Mouse (Mus musculus) limb, embryonic 14.5 days (tissue): ENCODE measurements at regions not wholly inside any gene's neighbourhood (a gene's known extent, or its start where the extent isn't known, plus 50 kb on each side); places are given as distances from the start of the nearest gene placed in this dataset.
A peak's percentile ranks its signal among the peaks of the same experiment; 100 is the strongest.

ENCODE experiments used
- ATAC-seq: fragments of 200-750 bp; cut with Nextera tagmentation; 2 replicates; pipeline ENCODE4 v1.8.0; 2017; ENCODE audit warnings: low read depth, moderate number of reproducible peaks, moderate TSS enrichment; ENCODE audit not compliant: low FRiP score
- DNase-seq: peaks from one replicate; pipeline ENCODE4 v3.0.0-alpha.2; 2015; ENCODE audit warnings: low spot score
- H3K27ac ChIP-seq: fragments of 300-500 bp; sonication (generic); replicated peaks from 2 replicates; pipeline ENCODE4 v1.5.1; 2014; ENCODE audit warnings: low read depth, mild to moderate bottlenecking, low read length, moderate library complexity, mixed read lengths
- H3K27me3 ChIP-seq: fragments of 300-500 bp; sonication (generic); 2 replicates; pipeline ENCODE4 v1.6.1; 2014; ENCODE audit warnings: low read length, mixed read lengths; ENCODE audit not compliant: control insufficient read depth, insufficient read depth
- H3K36me3 ChIP-seq: fragments of 300-500 bp; sonication (generic); 2 replicates; pipeline ENCODE4 v1.6.1; 2014; ENCODE audit warnings: mild to moderate bottlenecking, low read length, moderate library complexity, mixed read lengths; ENCODE audit not compliant: control insufficient read depth, insufficient read depth
- H3K4me1 ChIP-seq: fragments of 300-500 bp; sonication (generic); 2 replicates; pipeline ENCODE4 v1.6.1; 2014; ENCODE audit warnings: antibody characterized with exemption, low read length, mixed read lengths; ENCODE audit not compliant: control insufficient read depth, insufficient read depth
- H3K4me2 ChIP-seq: fragments of 300-500 bp; sonication (generic); replicated peaks from 2 replicates; pipeline ENCODE4 v1.6.1; 2014; ENCODE audit warnings: low read depth, mild to moderate bottlenecking, low read length, moderate library complexity; ENCODE audit not compliant: severe bottlenecking
- H3K4me3 ChIP-seq: fragments of 300-500 bp; sonication (generic); replicated peaks from 2 replicates; pipeline ENCODE4 v1.5.1; 2014; ENCODE audit warnings: low read length
- H3K9ac ChIP-seq: fragments of 300-500 bp; sonication (generic); 2 replicates; pipeline ENCODE4 v1.6.1; 2014; ENCODE audit warnings: mild to moderate bottlenecking, low read depth, low read length, moderate library complexity; ENCODE audit not compliant: severe bottlenecking
- H3K9me3 ChIP-seq: fragments of 300-500 bp; sonication (generic); 2 replicates; pipeline ENCODE4 v1.6.1; 2016; ENCODE audit warnings: low read length; ENCODE audit not compliant: control insufficient read depth
- POLR2A ChIP-seq: fragments of 200-500 bp; IDR thresholded peaks from 2 replicates; pipeline ENCODE4 v1.8.0; 2012; ENCODE audit warnings: inconsistent platforms, mild to moderate bottlenecking, moderate library complexity, borderline replicate concordance; ENCODE audit not compliant: insufficient read depth, insufficient read length; ENCODE audit errors: extremely low read depth
- WGBS: fragments of 180-500 bp; shearing (Covaris S2); extraction: QIAGEN DNeasy Blood & Tissue Kit; methylation state at CpG from one replicate; pipeline ENCODE4 v1.1.7; 2014; 5-methylcytosine and 5-hydroxymethylcytosine counted together

- no peak overlapping the region for H3K27ac ChIP-seq
- no peaks in the 10 kb centered on the region for H3K36me3 ChIP-seq
- no peaks in the 10 kb centered on the region for H3K9me3 ChIP-seq
- H3K27me3 ChIP-seq, result no peaks in the 10 kb centered on the region
- H3K9ac ChIP-seq, result no peak overlapping the region
- 85% methylated on average over 5 of the region's 5 CpGs for WGBS
- no peak for TF ChIP-seq POLR2A
- DNase-seq (peak; percentile 14), ATAC-seq (no peak)
- no peaks in the 10 kb centered on the region for H3K4me1 ChIP-seq
- no peak overlapping the region for H3K4me2 ChIP-seq
- no peak overlapping the region for H3K4me3 ChIP-seq
These were observed 239.8 kb upstream of the G2e3 start for GRCm38 (mm10) chr12:51108044-51108443.

- Histone ChIP-seq H3K27me3 (no peaks in the 10 kb centered on the region), H3K27ac (no peak overlapping the region), H3K4me1 (no peaks in the 10 kb centered on the region), H3K4me2 (no peak overlapping the region), H3K4me3 (no peak overlapping the region), H3K9me3 (no peaks in the 10 kb centered on the region), H3K9ac (no peak overlapping the region), H3K36me3 (no peaks in the 10 kb centered on the region)
- ATAC-seq (no peak), DNase-seq (no peak)
- WGBS, result 83% methylated on average over 4 of the region's 4 CpGs
- no peak for TF ChIP-seq POLR2A
These were observed 244.3 kb upstream of the G2e3 start for GRCm38 (mm10) chr12:51103541-51104042.

GRCm38 (mm10) chr12:51101636-51102035, 246.2 kb upstream of the G2e3 start:
- WGBS, result 75% methylated on average over 6 of the region's 6 CpGs
- H3K4me3 ChIP-seq, result no peak overlapping the region
- ATAC-seq, result no peak

GRCm38 (mm10) chr12:51100868-51101267, 247.0 kb upstream of the G2e3 start:
- DNase-seq, result no peak
- WGBS, result 74% methylated on average over 5 of the region's 5 CpGs
- 0 out of 2 replicates have a peak, but pooled peaks have one; percentile 23 for ATAC-seq
- no peak overlapping the region for H3K9ac ChIP-seq
- no peak overlapping the region for H3K27ac ChIP-seq
- H3K36me3 ChIP-seq, result no peaks in the 10 kb centered on the region
- no peaks in the 10 kb centered on the region for H3K4me1 ChIP-seq
- no peak for TF ChIP-seq POLR2A
- H3K27me3 ChIP-seq, result no peaks in the 10 kb centered on the region
- H3K4me3 ChIP-seq, result no peak overlapping the region
- no peak overlapping the region for H3K4me2 ChIP-seq
- H3K9me3 ChIP-seq, result no peaks in the 10 kb centered on the region

More at GRCm38 (mm10) chr12:51101636-51102035, 246.2 kb upstream of the G2e3 start:
- H3K4me1 ChIP-seq, result no peaks in the 10 kb centered on the region
- TF ChIP-seq POLR2A, result no peak
- H3K4me2 ChIP-seq, result no peak overlapping the region
- H3K36me3 ChIP-seq, result no peaks in the 10 kb centered on the region
- no peaks in the 10 kb centered on the region for H3K9me3 ChIP-seq
- H3K9ac ChIP-seq, result no peak overlapping the region
- H3K27me3 ChIP-seq, result no peaks in the 10 kb centered on the region
- H3K27ac ChIP-seq, result no peak overlapping the region
- DNase-seq, result no peak

GRCm38 (mm10) chr12:51095974-51096373, 251.9 kb upstream of the G2e3 start:
- Histone ChIP-seq H3K36me3 (no peaks in the 10 kb centered on the region), H3K9ac (no peak overlapping the region), H3K4me1 (no peaks in the 10 kb centered on the region), H3K9me3 (no peaks in the 10 kb centered on the region), H3K4me3 (no peak overlapping the region), H3K27ac (no peak overlapping the region), H3K4me2 (no peak overlapping the region), H3K27me3 (no peaks in the 10 kb centered on the region)
- no peak for ATAC-seq
- no peak for TF ChIP-seq POLR2A
- DNase-seq, result no peak
- 71% methylated on average over 4 of the region's 4 CpGs for WGBS

- H3K4me2 ChIP-seq, result no peak overlapping the region
- no peak for TF ChIP-seq POLR2A
- WGBS, result 81% methylated on average over 7 of the region's 7 CpGs
- H3K27me3 ChIP-seq, result no peaks in the 10 kb centered on the region
- no peaks in the 10 kb centered on the region for H3K4me1 ChIP-seq
- no peaks in the 10 kb centered on the region for H3K36me3 ChIP-seq
- no peak overlapping the region for H3K27ac ChIP-seq
- no peak for ATAC-seq
- H3K9ac ChIP-seq, result no peak overlapping the region
- H3K4me3 ChIP-seq, result no peak overlapping the region
- DNase-seq, result no peak
- H3K9me3 ChIP-seq, result no peaks in the 10 kb centered on the region
These were observed 258.5 kb upstream of the G2e3 start for GRCm38 (mm10) chr12:51089324-51089723.
